Mouse (Mus musculus) heart, postnatal 4 days (tissue): ENCODE data around the gene Rnf182. TPM values are rescaled to one million over a fixed set of nuclear protein-coding genes. Genes with fewer than 3 reads are reported as not detected.

Experiments
- DNase-seq: peaks from one replicate; pipeline ENCODE4 v3.0.0; 2021
- total RNA-seq, 2 experiments: library from RNA; stranded (reverse); gene quantifications; 2 replicates each; pipeline ENCODE4 v1.2.3; 2021

Rnf182 gene
- total RNA-seq, 2 experiments from 2014 or later, result 0.36 to 0.50 TPM

DNA sequence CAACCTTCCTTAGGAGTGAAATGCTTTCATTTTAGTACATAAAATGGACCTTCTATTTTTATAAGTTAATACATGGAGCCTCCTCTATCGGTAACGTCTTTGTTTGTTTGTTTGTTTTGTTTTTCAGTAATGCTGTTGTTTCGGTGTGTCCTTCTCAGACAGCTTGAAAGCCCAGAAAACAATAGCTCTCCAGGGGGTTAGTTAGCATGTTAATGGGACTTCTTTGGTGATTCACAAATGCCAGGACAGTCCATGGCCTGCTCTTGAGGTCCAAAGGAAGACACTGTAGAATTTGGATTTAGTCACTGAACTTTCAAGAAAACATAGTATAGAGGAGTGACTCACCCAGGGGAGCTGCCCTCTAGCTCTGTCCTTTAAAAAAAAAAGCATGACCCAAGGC lies 843 bp upstream of the Rnf182 start:
- no peak for DNase-seq

DNA sequence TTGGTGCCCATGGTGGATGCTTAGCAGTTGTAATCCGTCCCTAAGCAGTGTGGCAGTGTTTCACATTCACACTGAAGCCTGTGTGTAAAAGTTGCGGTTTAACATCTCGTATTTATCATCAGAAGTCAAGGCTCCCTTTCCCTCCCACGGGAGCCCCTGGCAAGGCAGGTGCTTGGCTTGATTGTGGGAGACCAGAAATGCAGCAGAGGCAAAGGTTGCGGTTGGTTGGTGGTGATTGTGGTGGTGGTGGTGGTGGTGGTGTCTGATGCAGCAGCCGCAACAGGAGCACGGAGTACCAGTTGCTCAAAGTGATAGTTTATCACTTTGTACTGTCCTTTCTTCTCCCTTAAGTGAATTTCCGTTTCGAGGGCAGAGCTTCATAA lies 325 bp upstream of the Rnf182 start:
- no peak for DNase-seq

DNA sequence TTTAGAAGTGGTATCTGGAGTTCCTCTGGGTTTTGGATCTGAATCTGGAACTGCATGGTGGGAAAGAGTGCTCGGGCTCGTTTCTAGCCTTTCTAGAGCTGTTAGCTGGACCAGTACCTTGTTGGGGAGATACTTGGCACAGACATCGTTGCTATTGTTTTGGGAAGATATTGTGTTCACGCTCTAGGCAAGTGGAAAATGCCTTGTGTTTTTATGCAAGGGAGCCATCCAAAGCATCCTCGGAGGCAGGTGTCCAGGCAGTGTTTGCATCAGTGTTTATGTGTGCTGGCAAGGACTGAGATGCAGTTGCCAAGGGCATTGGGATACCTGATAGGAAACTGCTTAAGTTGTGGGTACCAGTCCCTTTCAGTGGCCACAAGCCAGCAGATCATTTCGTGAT lies 1.0 kb downstream of the Rnf182 start:
- DNase-seq, result no peak

- DNase-seq, result no peak
These were observed 4.2 kb downstream of the Rnf182 start for GRCm38 (mm10) chr13:43619550-43620175.

DNA sequence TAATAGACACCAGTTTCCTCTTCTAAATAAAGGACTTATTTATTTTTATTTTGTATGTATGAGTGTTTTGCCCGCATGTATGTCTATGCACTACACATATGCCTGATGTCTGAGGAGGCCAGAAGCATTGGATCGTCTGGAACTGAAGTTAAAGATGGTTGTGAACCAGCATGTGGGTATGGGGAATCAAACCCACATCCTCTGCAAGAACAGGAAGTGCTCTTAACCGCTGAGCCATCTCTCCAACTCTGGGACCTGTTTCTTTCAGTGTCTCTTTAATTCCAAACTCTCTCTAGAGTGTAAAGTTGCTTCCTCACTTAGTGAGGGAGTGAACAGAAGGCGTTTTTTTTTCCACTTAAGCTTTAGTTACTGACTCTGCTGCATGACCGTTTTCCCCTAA lies 12.4 kb downstream of the Rnf182 start:
- DNase-seq, result no peak

DNA sequence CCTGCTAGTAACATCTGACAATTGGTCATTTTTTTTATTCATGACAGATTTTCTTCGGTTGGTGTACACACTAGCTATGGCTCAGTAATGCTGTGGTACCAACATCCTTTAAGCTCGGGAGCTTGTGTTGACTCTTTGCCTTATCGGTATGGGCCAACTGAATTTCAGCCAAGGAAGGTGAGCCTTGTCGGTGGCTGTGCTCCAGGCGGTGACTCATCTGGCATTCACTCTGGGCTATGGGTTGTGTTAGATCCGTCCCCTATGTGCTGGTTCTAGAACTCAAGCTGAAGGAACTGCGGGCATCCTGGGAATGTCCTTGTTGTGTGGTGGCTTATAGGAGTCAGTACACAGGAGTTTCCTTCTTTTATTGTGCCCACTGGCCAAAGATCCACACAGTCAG lies 14.3 kb downstream of the Rnf182 start:
- DNase-seq, result peak; percentile 66

DNA sequence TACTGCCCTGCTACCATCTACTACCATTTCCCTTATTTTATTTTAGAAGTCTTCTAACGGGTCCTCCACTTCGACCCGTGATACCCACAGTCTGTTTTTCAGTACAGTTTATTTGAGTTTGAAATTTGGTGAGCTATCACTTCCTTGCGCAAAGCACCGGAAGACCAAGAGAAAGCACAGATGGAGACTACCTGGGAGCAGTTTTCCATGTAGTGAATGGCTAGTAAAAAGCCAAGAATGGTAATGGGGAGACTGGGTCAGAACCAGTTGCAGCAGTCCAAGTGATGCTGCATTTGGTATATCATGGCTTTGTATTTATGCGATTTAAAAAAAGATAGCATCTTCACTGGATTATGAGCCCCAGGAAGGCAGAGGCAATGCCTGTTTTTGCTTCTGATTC lies 15.8 kb downstream of the Rnf182 start:
- no peak for DNase-seq

DNA sequence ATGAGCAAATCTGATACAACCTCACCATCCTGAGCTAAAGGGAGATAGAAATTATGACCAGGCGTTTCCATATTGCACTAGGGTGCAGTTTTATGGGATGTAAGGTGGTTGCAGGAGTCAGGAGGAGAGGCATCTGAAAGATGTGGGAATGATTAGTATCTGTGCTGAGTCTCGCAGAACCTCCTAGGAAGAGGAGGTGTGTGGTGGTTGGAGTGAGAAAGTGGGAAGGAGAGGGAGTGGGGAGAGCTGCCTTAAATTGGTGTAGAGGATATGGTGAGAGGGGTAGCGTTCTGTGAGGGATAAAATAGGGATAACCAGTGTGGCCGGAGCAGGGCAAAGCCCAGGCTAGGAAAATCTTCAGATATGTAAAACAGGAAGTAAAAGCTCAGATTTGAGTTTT lies 17.5 kb downstream of the Rnf182 start:
- DNase-seq, result no peak

GRCm38 (mm10) chr13:43637720-43638119 lies 22.2 kb downstream of the Rnf182 start:
- no peak for DNase-seq

DNA sequence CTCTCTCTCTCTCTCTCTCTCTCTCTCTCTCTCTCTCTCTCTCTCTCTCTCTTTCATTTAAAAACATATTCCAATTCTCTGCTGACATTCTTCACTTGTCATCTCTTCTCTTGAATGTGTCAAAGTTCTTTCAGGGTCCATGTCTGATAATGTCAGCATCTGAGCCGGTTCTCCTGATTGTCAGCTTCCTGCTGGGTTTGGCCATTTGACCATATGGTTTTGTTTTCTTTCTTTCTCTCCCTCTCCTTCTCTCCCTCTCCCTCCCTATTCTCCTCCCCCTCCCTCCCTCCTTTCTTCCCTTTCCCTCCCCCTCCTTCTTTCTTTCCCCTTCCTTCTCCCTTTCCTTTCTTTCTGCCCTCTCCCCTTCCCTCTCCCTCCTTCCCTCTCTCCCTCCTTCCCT lies 29.5 kb downstream of the Rnf182 start:
- no peak for DNase-seq

DNA sequence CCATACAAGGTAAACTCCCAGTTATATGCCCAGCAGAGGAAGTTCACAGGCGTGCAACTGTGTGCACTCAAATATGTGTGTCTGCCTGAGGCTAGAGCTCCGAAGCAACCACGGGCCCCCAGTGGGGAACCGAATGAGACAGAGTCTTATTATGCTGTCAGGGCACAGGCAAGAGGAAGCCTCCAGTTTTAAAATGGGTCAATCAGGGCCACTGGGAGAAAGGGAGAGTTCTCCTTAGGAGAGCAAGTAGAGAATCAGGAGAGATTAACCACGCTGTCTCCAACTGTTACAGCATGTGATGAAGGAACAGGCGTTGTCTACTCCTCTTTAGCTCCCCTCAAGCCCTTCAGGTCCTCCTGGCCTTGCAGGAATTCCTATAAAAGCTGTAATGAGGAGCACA lies 33.0 kb downstream of the Rnf182 start:
- no peak for DNase-seq

GRCm38 (mm10) chr13:43651277-43651676 lies 35.8 kb downstream of the Rnf182 start:
- DNase-seq, result no peak

GRCm38 (mm10) chr13:43654091-43654490 lies 38.6 kb downstream of the Rnf182 start:
- no peak for DNase-seq

DNA sequence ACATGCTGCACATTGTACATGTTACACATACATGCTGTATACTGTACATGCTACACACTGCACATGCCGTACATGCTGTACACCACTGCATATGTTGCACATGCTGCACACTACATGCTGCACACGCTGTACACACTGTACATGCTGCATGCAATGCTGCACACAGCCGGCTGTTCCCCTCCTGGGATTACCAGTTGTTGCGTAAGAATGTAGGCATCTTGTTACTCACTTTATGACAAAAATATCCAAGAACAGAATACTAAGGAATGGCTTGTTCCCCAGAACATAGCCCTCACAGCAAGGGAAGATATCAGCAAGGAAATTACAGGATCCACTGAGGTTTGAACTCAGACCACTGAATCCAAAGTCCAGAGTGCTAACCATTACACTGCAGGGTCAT lies 47.7 kb downstream of the Rnf182 start:
- no peak for DNase-seq

- DNase-seq, result no peak
These were observed 50.6 kb downstream of the Rnf182 start for GRCm38 (mm10) chr13:43666130-43666529.

DNA sequence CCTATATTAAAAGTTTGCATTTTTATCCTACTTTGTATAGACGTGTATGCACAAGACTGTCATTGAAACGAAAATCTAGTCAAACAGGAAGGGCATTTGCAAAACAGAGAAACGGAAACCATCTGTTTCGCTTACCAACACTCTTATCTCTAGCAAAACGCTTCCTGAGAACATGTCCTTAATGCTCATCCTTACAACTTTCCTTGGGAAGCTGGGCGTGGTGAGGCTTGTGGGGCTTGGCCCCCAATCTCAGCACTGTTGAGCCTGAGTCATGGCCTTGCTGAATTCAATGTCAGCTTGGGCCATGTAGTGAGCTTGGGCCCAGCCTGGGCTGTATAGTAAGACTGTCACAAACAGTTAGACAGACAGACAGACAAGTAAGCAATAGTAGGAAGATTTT lies 51.4 kb downstream of the Rnf182 start:
- DNase-seq, result no peak

- DNase-seq, result no peak
These were observed 61.8 kb downstream of the Rnf182 start for GRCm38 (mm10) chr13:43677159-43677882.

- DNase-seq, result no peak
These were observed 62.4 kb downstream of the Rnf182 start for GRCm38 (mm10) chr13:43677883-43678244.

GRCm38 (mm10) chr13:43684499-43684994 lies 69.0 kb downstream of the Rnf182 start:
- DNase-seq, result peak; percentile 61

- DNase-seq, result no peak
These were observed 72.6 kb downstream of the Rnf182 start for GRCm38 (mm10) chr13:43688065-43688464.

DNA sequence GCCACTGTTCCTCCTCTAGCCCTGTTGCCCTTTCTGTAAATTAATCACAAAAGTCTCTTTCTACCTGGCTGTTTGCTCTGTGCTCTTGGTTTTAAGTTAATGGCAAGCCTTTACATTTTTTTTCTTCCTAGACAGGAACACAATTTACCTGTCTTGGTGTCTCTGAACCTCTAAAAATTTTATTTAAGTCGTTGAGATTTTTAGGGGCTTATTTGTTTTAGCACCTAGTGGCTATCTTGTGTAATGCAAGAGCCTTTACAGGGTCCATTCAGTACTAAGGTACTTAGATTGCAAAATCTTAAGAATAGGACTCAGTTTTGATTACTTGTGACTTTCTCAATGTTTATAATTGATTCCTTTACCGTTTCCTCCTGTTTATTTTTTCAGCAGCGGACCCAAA lies 76.2 kb downstream of the Rnf182 start:
- DNase-seq, result no peak

DNA sequence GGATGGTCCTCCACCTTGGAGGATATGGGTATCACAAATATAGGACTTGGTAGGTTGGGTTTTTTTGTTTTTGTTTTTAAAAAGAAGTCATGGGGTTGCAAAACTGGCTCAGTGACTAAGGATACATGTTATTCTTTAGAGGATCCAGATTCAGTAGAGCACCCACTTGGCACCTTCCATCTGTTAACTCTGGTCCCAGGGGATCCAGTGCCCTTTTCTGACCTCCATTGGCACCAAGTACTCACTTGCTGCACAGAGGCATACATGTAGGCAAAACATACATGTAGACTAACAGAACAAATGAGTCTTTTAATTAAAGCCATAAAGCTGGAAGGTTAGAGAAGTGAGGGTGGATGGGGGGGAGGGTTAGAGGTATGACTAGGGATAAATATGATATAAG lies 80.0 kb downstream of the Rnf182 start:
- no peak for DNase-seq

DNA sequence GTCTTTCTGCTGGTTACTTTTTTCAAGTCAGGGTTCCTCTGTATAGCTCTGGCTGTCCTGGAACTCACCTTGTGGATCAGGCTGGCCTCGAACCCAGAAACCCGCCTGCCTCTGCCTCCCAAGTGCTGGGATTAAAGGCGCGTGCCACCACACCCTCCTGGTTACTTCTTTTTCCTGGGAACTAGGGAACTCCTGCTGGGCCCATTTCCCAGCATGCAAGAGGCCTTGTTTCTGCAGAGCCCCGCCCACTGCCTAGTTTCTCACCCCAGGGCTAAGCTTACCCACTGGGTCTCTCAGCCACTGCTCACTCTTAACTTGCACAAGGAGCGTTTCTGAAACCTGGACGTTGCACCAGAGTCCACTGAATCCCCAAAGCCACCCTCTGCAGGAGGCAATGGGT lies 80.5 kb downstream of the Rnf182 start:
- DNase-seq, result no peak

DNA sequence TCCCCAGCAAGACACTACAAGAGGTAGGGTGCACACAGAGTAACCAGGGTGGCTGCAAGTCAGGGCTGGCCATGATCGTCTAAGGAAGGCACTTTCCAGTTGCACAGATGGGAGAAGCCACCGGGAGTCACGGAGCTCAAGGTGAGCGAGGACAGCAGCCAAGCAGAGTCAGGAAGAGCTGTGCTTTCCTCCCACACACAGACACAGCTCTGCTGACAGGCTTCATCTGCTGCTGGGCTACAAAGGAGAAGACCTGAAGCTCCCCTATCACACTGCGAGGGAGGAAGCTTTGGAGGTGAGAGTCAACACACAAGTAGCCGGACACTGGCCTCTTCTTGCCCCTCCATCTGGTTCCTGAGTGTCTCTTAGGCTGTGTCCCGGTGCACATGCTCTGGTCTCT lies 83.0 kb downstream of the Rnf182 start:
- DNase-seq, result no peak

GRCm38 (mm10) chr13:43703471-43703870 lies 88.0 kb downstream of the Rnf182 start:
- no peak for DNase-seq
